Mouse (Mus musculus): Measurements from ENCODE around the gene Olfr1023.

Gene Olfr1023

GRCm38 (mm10) chr2:85885340-85885739, at the start of gene Olfr1023:
Gene Olfr1023 (plus strand): TSS chr2:85885640.
- DNase-seq (ENCODE audit: low spot score): no peak

GRCm38 (mm10) chr2:85845383-85845782, 40.1 kb upstream of the Olfr1023 start, which contains the start of gene Olfr1019:
Gene Olfr1019 (minus strand): TSS chr2:85845483.
- DNase-seq (ENCODE audit: low spot score): no peak

- no peak for DNase-seq (ENCODE audit: low spot score)
Observed at GRCm38 (mm10) chr2:85846730-85847129, 38.7 kb upstream of the Olfr1023 start, which contains the start of gene Olfr1020. Gene Olfr1020 (plus strand): TSS chr2:85847030.

- no peak for DNase-seq (ENCODE audit: low spot score)
Observed at GRCm38 (mm10) chr2:85868294-85868693, 17.1 kb upstream of the Olfr1023 start, which contains the start of gene Olfr1022. Gene Olfr1022 (plus strand): TSS chr2:85868594.

GRCm38 (mm10) chr2:85904952-85905351, 19.5 kb downstream of the Olfr1023 start, which contains the start of gene Olfr1024:
Gene Olfr1024 (minus strand): TSS chr2:85905052.
- DNase-seq (ENCODE audit: low spot score): no peak

GRCm38 (mm10) chr2:85913197-85913596, 27.8 kb downstream of the Olfr1023 start:
- DNase-seq (ENCODE audit: low spot score): no peak

GRCm38 (mm10) chr2:85914893-85915292, 29.5 kb downstream of the Olfr1023 start, which contains the start of gene Olfr1025-ps1:
Gene Olfr1025-ps1 (plus strand): TSS chr2:85915193.
- DNase-seq (ENCODE audit: low spot score): no peak

- no peak for DNase-seq (ENCODE audit: low spot score)
Observed at GRCm38 (mm10) chr2:85921258-85921657, 35.8 kb downstream of the Olfr1023 start, which contains the start of gene Olfr1026. Gene Olfr1026 (plus strand): TSS chr2:85921558.

All from urinary bladder, postnatal 10 days (tissue).